Mouse (Mus musculus): ENCODE results near the gene Kcnj6.

The Kcnj6 gene

GRCm38 (mm10) chr16:94932702-94933101, 64.8 kb downstream of the Kcnj6 start:
- no peak for DNase-seq (ENCODE audit: low read depth, low spot score)

- no peak for DNase-seq (ENCODE audit: low read depth, low spot score)
These were observed 65.9 kb downstream of the Kcnj6 start for GRCm38 (mm10) chr16:94931343-94932301.

- DNase-seq (ENCODE audit: low read depth, low spot score), result no peak
These were observed 72.1 kb downstream of the Kcnj6 start for GRCm38 (mm10) chr16:94925364-94925763.

GRCm38 (mm10) chr16:94919177-94919576, 78.3 kb downstream of the Kcnj6 start:
- DNase-seq (ENCODE audit: low read depth, low spot score), result no peak

GRCm38 (mm10) chr16:94906026-94906425, 91.5 kb downstream of the Kcnj6 start:
- no peak for DNase-seq (ENCODE audit: low read depth, low spot score)

GRCm38 (mm10) chr16:94898832-94899231, 98.7 kb downstream of the Kcnj6 start:
- no peak for DNase-seq (ENCODE audit: low read depth, low spot score)

GRCm38 (mm10) chr16:94892162-94892650, 105.3 kb downstream of the Kcnj6 start:
- no peak for DNase-seq (ENCODE audit: low read depth, low spot score)

GRCm38 (mm10) chr16:94890581-94890980, 106.9 kb downstream of the Kcnj6 start:
- DNase-seq (ENCODE audit: low read depth, low spot score), result no peak

- DNase-seq (ENCODE audit: low read depth, low spot score), result no peak
These were observed 107.4 kb downstream of the Kcnj6 start for GRCm38 (mm10) chr16:94890056-94890455.

GRCm38 (mm10) chr16:94888554-94888953, 108.9 kb downstream of the Kcnj6 start:
- no peak for DNase-seq (ENCODE audit: low read depth, low spot score)

GRCm38 (mm10) chr16:94886398-94886797, 111.1 kb downstream of the Kcnj6 start:
- DNase-seq (ENCODE audit: low read depth, low spot score), result no peak

GRCm38 (mm10) chr16:94885062-94885461, 112.4 kb downstream of the Kcnj6 start:
- no peak for DNase-seq (ENCODE audit: low read depth, low spot score)

- DNase-seq (ENCODE audit: low read depth, low spot score), result no peak
These were observed 113.6 kb downstream of the Kcnj6 start for GRCm38 (mm10) chr16:94883909-94884308.

GRCm38 (mm10) chr16:94883196-94883595, 114.3 kb downstream of the Kcnj6 start:
- DNase-seq (ENCODE audit: low read depth, low spot score), result no peak

- no peak for DNase-seq (ENCODE audit: low read depth, low spot score)
These were observed 115.4 kb downstream of the Kcnj6 start for GRCm38 (mm10) chr16:94882111-94882510.

- no peak for DNase-seq (ENCODE audit: low read depth, low spot score)
These were observed 124.8 kb downstream of the Kcnj6 start for GRCm38 (mm10) chr16:94872614-94873272.

- no peak for DNase-seq (ENCODE audit: low read depth, low spot score)
These were observed 129.1 kb downstream of the Kcnj6 start for GRCm38 (mm10) chr16:94868354-94868753.

GRCm38 (mm10) chr16:94866300-94866956, 131.1 kb downstream of the Kcnj6 start:
- DNase-seq (ENCODE audit: low read depth, low spot score), result no peak

GRCm38 (mm10) chr16:94865796-94866195, 131.7 kb downstream of the Kcnj6 start:
- no peak for DNase-seq (ENCODE audit: low read depth, low spot score)

GRCm38 (mm10) chr16:94865101-94865500, 132.4 kb downstream of the Kcnj6 start:
- no peak for DNase-seq (ENCODE audit: low read depth, low spot score)

GRCm38 (mm10) chr16:94863475-94863874, 134.0 kb downstream of the Kcnj6 start:
- DNase-seq (ENCODE audit: low read depth, low spot score), result no peak

GRCm38 (mm10) chr16:94855990-94856389, 141.5 kb downstream of the Kcnj6 start:
- DNase-seq (ENCODE audit: low read depth, low spot score), result no peak
